Mouse (Mus musculus) neural tube, embryonic 11.5 days (tissue): Measurements from ENCODE around the gene Olfr129. TPM values are rescaled to one million over a fixed set of nuclear protein-coding genes. Genes with fewer than 3 reads are reported as not detected.

Experiments
- ATAC-seq: fragments of 200-750 bp; cut with Nextera tagmentation; 2 replicates; pipeline ENCODE4 v1.8.0; 2017; ENCODE audit warnings: moderate number of reproducible peaks, mild to moderate bottlenecking, moderate TSS enrichment, moderate library complexity; ENCODE audit not compliant: insufficient read depth, low FRiP score, low TSS enrichment
- DNase-seq: peaks from one replicate; pipeline ENCODE4 v3.0.0-alpha.2; 2015; ENCODE audit warnings: low spot score
- H3K27ac ChIP-seq: fragments of 300-500 bp; sonication (generic); 2 replicates; pipeline ENCODE4 v1.5.1; 2014; ENCODE audit warnings: low read depth, mild to moderate bottlenecking, low read length
- H3K27me3 ChIP-seq: fragments of 300-500 bp; sonication (generic); 2 replicates; pipeline ENCODE4 v1.6.1; 2014; ENCODE audit warnings: mild to moderate bottlenecking, low read length, mixed read lengths; ENCODE audit not compliant: control insufficient read depth, insufficient read depth
- H3K36me3 ChIP-seq: fragments of 300-500 bp; sonication (generic); 2 replicates; pipeline ENCODE4 v1.6.1; 2014; ENCODE audit warnings: mild to moderate bottlenecking, low read length, moderate library complexity, mixed read lengths; ENCODE audit not compliant: control insufficient read depth, insufficient read depth
- H3K4me1 ChIP-seq: fragments of 300-500 bp; sonication (generic); 2 replicates; pipeline ENCODE4 v1.6.1; 2014; ENCODE audit warnings: low read length, mixed read lengths; ENCODE audit not compliant: control insufficient read depth, insufficient read depth
- H3K4me2 ChIP-seq: fragments of 300-500 bp; sonication (generic); 2 replicates; pipeline ENCODE4 v1.6.1; 2014; ENCODE audit warnings: low read depth, mild to moderate bottlenecking, moderate library complexity
- H3K4me3 ChIP-seq: fragments of 300-500 bp; sonication (generic); 2 replicates; pipeline ENCODE4 v1.5.1; 2014; ENCODE audit warnings: low read depth, low read length
- H3K9ac ChIP-seq: fragments of 300-500 bp; sonication (generic); 2 replicates; pipeline ENCODE4 v1.6.1; 2014; ENCODE audit warnings: mild to moderate bottlenecking, low read length
- H3K9me3 ChIP-seq: fragments of 300-500 bp; sonication (generic); 2 replicates; pipeline ENCODE4 v1.6.1; 2016; ENCODE audit warnings: low read length; ENCODE audit not compliant: control insufficient read depth
- WGBS: fragments of 180-500 bp; shearing (Covaris S2); extraction: QIAGEN DNeasy Blood & Tissue Kit; methylation state at CpG from one replicate; pipeline ENCODE4 v1.1.7; 2014; 5-methylcytosine and 5-hydroxymethylcytosine counted together
- polyA plus RNA-seq: library from polyadenylated mRNA; unstranded; fragments of >200 nt; fragmentation: Nextera tagmentation; extraction: Ambion mirVana; gene quantifications from 2 replicates; pipeline ENCODE4 v1.2.1, GENCODE M21; 2014

The Olfr129 gene
- polyA plus RNA-seq: not detected in 2 replicates

GRCm38 (mm10) chr17:38059979-38060378 is at the start of gene Olfr129:
Olfr129 (minus strand) TSS chr17:38060079.
- Histone ChIP-seq H3K4me3 (no peak within 1 kb of the TSS), H3K4me2 (no peak within 1 kb of the TSS), H3K4me1 (no peaks in the 10 kb centered on the region), H3K9me3 (no peaks in the 10 kb centered on the region), H3K27ac (no peak within 1 kb of the TSS), H3K36me3 (no peaks in the 10 kb centered on the region), H3K27me3 (no peaks in the 10 kb centered on the region), H3K9ac (no peak within 1 kb of the TSS)
- DNase-seq (no peak), ATAC-seq (no peak)
- WGBS: 42% methylated on average over 1 of the region's 1 CpGs

GRCm38 (mm10) chr17:38088593-38088992 is 28.7 kb upstream of the Olfr129 start, which contains the start of gene Olfr131:
Olfr131 (minus strand) TSS chr17:38088693.
- H3K9ac ChIP-seq: no peak within 1 kb of the TSS
- DNase-seq: no peak
- no peak for ATAC-seq

GRCm38 (mm10) chr17:38082364-38082763 is 22.5 kb upstream of the Olfr129 start:
- Histone ChIP-seq H3K36me3 (no peaks in the 10 kb centered on the region), H3K27me3 (no peaks in the 10 kb centered on the region), H3K4me1 (no peaks in the 10 kb centered on the region), H3K4me3 (no peak overlapping the region), H3K9me3 (no peaks in the 10 kb centered on the region), H3K9ac (no peak overlapping the region), H3K4me2 (no peak overlapping the region), H3K27ac (no peak overlapping the region)
- ATAC-seq: no peak
- WGBS: 91% methylated on average over 4 of the region's 4 CpGs
- no peak for DNase-seq

More at GRCm38 (mm10) chr17:38088593-38088992, 28.7 kb upstream of the Olfr129 start, which contains the start of gene Olfr131:
- Histone ChIP-seq H3K9me3 (no peaks in the 10 kb centered on the region), H3K4me3 (no peak within 1 kb of the TSS), H3K27ac (no peak within 1 kb of the TSS), H3K4me1 (no peaks in the 10 kb centered on the region), H3K4me2 (no peak within 1 kb of the TSS), H3K27me3 (no peaks in the 10 kb centered on the region), H3K36me3 (no peaks in the 10 kb centered on the region)

GRCm38 (mm10) chr17:38063621-38064020 is 3.7 kb upstream of the Olfr129 start, which contains the start of gene Olfr130:
Olfr130 (plus strand) TSS chr17:38063921.
- 95% methylated on average over 1 of the region's 1 CpGs for WGBS
- H3K9me3 ChIP-seq: no peaks in the 10 kb centered on the region
- H3K36me3 ChIP-seq: no peaks in the 10 kb centered on the region
- H3K9ac ChIP-seq: no peak within 1 kb of the TSS
- ATAC-seq (no peak), DNase-seq (no peak)
- H3K4me1 ChIP-seq: no peaks in the 10 kb centered on the region
- H3K4me3 ChIP-seq: no peak within 1 kb of the TSS
- H3K27me3 ChIP-seq: no peaks in the 10 kb centered on the region
- no peak within 1 kb of the TSS for H3K4me2 ChIP-seq
- H3K27ac ChIP-seq: no peak within 1 kb of the TSS

- 38% methylated on average over 5 of the region's 5 CpGs for WGBS
- no peak for DNase-seq
- H3K9me3 ChIP-seq: no peaks in the 10 kb centered on the region
Measured at GRCm38 (mm10) chr17:38026297-38026696, 33.6 kb downstream of the Olfr129 start.

GRCm38 (mm10) chr17:38016341-38016740 is 43.5 kb downstream of the Olfr129 start:
- 84% methylated on average over 2 of the region's 2 CpGs for WGBS

More at GRCm38 (mm10) chr17:38026297-38026696, 33.6 kb downstream of the Olfr129 start:
- H3K4me2 ChIP-seq: no peak overlapping the region
- H3K9ac ChIP-seq: no peak overlapping the region
- no peak overlapping the region for H3K4me3 ChIP-seq
- H3K27ac ChIP-seq: no peak overlapping the region
- H3K36me3 ChIP-seq: no peaks in the 10 kb centered on the region
- ATAC-seq: no peak
- H3K27me3 ChIP-seq: no peaks in the 10 kb centered on the region
- H3K4me1 ChIP-seq: no peaks in the 10 kb centered on the region

GRCm38 (mm10) chr17:38004996-38005395 is 54.9 kb downstream of the Olfr129 start:
- Histone ChIP-seq H3K4me3 (no peak overlapping the region), H3K36me3 (no peaks in the 10 kb centered on the region), H3K27me3 (no peaks in the 10 kb centered on the region), H3K9ac (no peak overlapping the region), H3K4me2 (no peak overlapping the region), H3K9me3 (no peaks in the 10 kb centered on the region), H3K4me1 (no peaks in the 10 kb centered on the region), H3K27ac (no peak overlapping the region)
- DNase-seq (no peak), ATAC-seq (no peak)
- WGBS: 82% methylated on average over 2 of the region's 2 CpGs

More at GRCm38 (mm10) chr17:38016341-38016740, 43.5 kb downstream of the Olfr129 start:
- H3K9ac ChIP-seq: no peak overlapping the region
- DNase-seq (no peak), ATAC-seq (no peak)
- no peaks in the 10 kb centered on the region for H3K9me3 ChIP-seq
- H3K27me3 ChIP-seq: no peaks in the 10 kb centered on the region
- H3K4me2 ChIP-seq: no peak overlapping the region
- H3K4me3 ChIP-seq: no peak overlapping the region
- H3K36me3 ChIP-seq: no peaks in the 10 kb centered on the region
- no peak overlapping the region for H3K27ac ChIP-seq
- no peaks in the 10 kb centered on the region for H3K4me1 ChIP-seq

Other genes with a start within 250 kb of the Olfr129 start
- gene Olfr125, start 227.1 kb downstream of the Olfr129 start, polyA plus RNA-seq: not detected in 2 replicates
- not detected in 2 replicates for gene Olfr126, start 212.6 kb downstream of the Olfr129 start, polyA plus RNA-seq
- not detected in 2 replicates for gene Olfr127, start 159.6 kb downstream of the Olfr129 start, polyA plus RNA-seq
- not detected in 2 replicates for gene Olfr128, start 139.5 kb downstream of the Olfr129 start, polyA plus RNA-seq
- not detected in 2 replicates for gene Olfr761, start 107.0 kb downstream of the Olfr129 start, polyA plus RNA-seq
- gene Olfr130, start 3.8 kb upstream of the Olfr129 start, polyA plus RNA-seq: not detected in 2 replicates
- gene Olfr131, start 28.6 kb upstream of the Olfr129 start, polyA plus RNA-seq: not detected in 2 replicates
- not detected in 2 replicates for gene Olfr132, start 74.4 kb upstream of the Olfr129 start, polyA plus RNA-seq
- gene Olfr133, start 85.2 kb upstream of the Olfr129 start, polyA plus RNA-seq: not detected in 2 replicates
- not detected in 2 replicates for gene Olfr134, start 111.3 kb upstream of the Olfr129 start, polyA plus RNA-seq
- gene Olfr135, start 144.3 kb upstream of the Olfr129 start, polyA plus RNA-seq: not detected in 2 replicates
- gene Olfr138, start 201.0 kb upstream of the Olfr129 start, polyA plus RNA-seq: not detected in 2 replicates
- gene Olfr137, start 247.5 kb upstream of the Olfr129 start, polyA plus RNA-seq: not detected in 2 replicates